Mouse (Mus musculus): ENCODE measurements around the gene Thbs4.

DNA sequence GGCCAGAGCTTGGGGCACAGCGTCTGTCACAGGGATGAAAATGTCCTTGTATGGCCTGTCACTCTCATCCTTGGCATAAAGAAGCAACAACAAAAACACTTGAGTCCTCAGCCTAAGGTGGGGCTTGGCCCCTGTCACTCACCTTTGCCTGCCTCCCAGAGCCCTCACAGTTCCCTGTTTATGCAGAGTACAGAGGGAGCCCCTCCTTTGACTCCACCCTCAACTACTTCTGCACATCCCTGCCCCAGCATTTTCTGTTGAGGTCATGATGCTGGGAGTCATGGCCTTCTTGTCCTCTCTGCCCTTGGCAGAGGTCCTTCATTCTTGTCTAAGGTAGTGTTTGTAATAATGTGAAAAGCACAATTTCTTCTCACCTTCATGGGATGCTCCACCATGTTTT lies 86.2 kb downstream of the Thbs4 start:
- TF ChIP-seq CTCF (IDR thresholded peaks at IDR 0.05; ENCODE audit: low read depth): no peak
- no peak for TF ChIP-seq EP300 (IDR thresholded peaks at IDR 0.05; ENCODE audit: low read depth)
